Mouse (Mus musculus): ENCODE results near the gene Armc3. TPM values are rescaled to one million over a fixed set of nuclear protein-coding genes. Genes with fewer than 3 reads are reported as not detected.
"Not testable (repeated sequence)": the region's sequence is repeated elsewhere in the genome, so short reads cannot be mapped to it uniquely, and the experiment has no call there.

Gene Armc3
- polyA plus RNA-seq, 1 experiment from 2014 or later = 0.09 TPM

DNA sequence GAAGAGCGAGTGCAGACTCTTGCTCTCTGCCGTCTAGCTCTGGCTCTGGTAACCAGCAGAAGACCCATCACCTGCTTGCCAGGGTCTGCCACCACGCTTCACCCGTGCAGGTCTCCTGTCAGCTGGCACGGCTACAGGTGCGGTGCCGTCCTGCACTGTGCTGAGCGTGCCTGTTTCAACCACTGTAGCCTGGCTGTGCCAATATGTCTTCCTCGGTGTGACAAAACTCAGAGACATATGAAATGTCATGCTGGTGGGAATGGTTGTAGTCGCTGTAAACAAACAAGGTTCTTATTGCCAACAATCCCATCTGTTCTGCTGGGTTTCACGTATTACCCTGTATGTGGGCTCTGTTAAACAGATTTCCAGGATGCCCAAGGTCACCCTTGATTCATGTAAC lies 81.2 kb downstream of the Armc3 start:
- 90% methylated on average over 11 of the region's 11 CpGs for WGBS
- no peak for DNase-seq (ENCODE audit: low spot score)
- Histone ChIP-seq H3K9me3 (no peaks in the 10 kb centered on the region), H3K4me1 (peaks cover 7% of the 10 kb centered on the region; the same call in 1 of the 2 replicates), H3K4me3 (no peak overlapping the region), H3K27ac (replicated peaks) (no peak overlapping the region), H3K36me3 (replicated peaks) (no peaks in the 10 kb centered on the region), H3K27me3 (replicated peaks; ENCODE audit: low read depth, poor library complexity, severe bottlenecking) (peaks cover 22% of the 10 kb centered on the region; the same call in 1 of the 2 replicates)

DNA sequence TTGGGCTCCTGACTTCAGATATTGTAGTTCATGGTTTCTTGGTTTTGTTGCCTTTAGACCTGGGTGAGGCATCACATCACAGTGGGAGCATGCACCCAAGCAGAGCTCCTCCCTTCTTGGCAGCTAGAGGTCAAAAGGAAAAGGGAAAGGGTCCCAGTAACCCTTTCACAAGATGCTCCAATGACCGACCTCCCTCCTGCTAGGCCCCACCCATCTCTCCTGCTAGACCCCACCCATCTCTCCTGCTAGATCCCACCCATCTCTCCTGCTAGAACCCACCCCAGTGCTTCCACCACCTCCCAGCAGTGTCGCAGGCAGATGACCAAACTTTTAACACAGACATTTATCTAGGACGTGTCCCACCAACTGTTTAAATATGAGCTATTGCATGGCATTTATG lies 93.3 kb downstream of the Armc3 start:
- WGBS = 61% methylated on average over 3 of the region's 3 CpGs
- Histone ChIP-seq H3K4me1 (no peaks in the 10 kb centered on the region), H3K4me3 (no peak overlapping the region)

DNA sequence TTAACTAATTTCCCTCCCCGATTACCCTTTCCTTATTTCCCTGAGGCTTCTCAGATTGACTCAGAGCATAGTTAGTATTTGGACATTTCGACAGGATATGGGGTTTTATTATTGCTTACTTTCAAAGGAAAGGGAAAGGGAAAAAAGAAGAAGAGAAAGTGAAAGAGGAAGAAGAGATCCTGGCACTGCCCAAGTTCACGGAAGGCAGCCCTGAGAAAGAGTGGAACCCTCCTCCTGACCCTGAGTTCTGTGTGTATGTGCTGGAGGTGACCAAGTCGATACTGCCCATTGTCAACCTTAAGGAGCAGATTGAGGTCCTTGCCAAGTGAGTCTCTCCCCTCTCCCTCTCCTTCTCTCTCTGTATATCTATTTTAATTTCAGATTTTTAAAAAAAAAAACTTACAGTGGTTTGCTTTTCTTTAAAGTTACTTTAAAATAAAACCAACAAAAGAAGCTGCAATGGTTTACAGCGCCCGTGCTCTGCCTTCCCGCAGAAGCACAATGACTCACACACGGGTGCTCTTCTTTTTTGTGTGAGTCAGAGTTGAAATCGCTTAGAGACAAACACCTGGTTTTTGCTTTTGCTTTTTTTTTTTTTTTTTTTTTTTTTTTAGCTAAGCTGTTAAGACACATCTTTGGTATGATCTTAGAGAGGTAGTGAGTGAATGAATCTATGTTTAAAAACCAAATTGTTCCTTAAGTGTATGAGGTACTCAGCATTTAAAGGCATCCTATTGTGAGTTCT lies 101.4 kb downstream of the Armc3 start:
- Histone ChIP-seq H3K4me3 (no peak overlapping the region), H3K4me1 (no peaks in the 10 kb centered on the region; the same call in 1 of the 2 replicates), H3K9me3 (no peaks in the 10 kb centered on the region), H3K27me3 (replicated peaks; ENCODE audit: low read depth, poor library complexity, severe bottlenecking) (no peaks in the 10 kb centered on the region), H3K27ac (replicated peaks) (no peak overlapping the region), H3K36me3 (replicated peaks) (no peaks in the 10 kb centered on the region)
- DNase-seq (ENCODE audit: low spot score) = no peak
- 79% methylated on average over 9 of the region's 9 CpGs for WGBS

More for the DNA sequence above, 93.3 kb downstream of the Armc3 start:
- no peak for DNase-seq (ENCODE audit: low spot score)
- Histone ChIP-seq H3K27me3 (replicated peaks; ENCODE audit: low read depth, poor library complexity, severe bottlenecking) (no peaks in the 10 kb centered on the region), H3K36me3 (replicated peaks) (no peaks in the 10 kb centered on the region), H3K27ac (replicated peaks) (no peak overlapping the region), H3K9me3 (no peaks in the 10 kb centered on the region)

DNA sequence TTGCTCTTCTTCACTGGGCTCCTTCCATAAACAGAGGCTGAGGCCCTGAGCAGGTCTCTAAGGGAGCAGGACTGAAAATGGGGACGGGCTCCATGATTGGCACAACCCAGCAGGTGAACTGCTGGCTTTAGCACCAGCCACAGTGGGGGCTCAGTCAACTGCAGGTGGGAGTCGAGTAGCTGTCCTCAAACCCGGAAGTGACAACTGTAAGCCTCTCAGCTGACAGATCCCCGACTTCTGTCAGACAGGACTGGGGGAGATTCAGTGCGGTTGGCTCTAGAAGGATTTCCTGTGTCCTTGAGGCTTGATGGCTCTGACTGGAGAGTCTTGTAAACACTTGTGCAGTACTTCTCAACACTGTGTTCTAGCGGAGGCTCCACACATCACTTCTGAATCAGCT lies 102.1 kb downstream of the Armc3 start:
- Histone ChIP-seq H3K27me3 (replicated peaks; ENCODE audit: low read depth, poor library complexity, severe bottlenecking) (no peaks in the 10 kb centered on the region), H3K9me3 (no peaks in the 10 kb centered on the region), H3K36me3 (replicated peaks) (no peaks in the 10 kb centered on the region), H3K27ac (replicated peaks) (no peak overlapping the region), H3K4me1 (no peaks in the 10 kb centered on the region; the same call in 1 of the 2 replicates), H3K4me3 (no peak overlapping the region)
- 21% methylated on average over 6 of the region's 6 CpGs for WGBS
- DNase-seq (ENCODE audit: low spot score) = no peak

DNA sequence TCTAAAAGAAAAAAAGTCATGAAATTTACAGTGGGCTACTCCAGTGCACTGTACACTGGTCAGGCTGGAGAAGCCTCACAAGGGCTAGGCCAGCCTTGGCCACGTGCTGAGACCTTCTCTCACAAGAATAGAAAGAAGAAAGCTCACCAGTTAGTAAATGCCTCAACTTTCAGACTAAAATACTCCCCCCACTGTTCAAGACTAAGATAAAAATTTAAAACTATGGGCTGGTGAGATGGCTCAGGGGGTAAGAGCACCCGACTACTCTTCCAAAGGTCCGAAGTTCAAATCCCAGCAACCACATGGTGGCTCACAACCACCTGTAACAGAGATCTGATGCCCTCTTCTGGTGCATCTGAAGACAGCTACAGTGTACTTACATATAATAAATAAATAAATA lies 104.0 kb downstream of the Armc3 start:
- not testable (repeated sequence) for H3K4me3 ChIP-seq; H3K4me1 ChIP-seq; H3K27ac ChIP-seq (replicated peaks); DNase-seq (ENCODE audit: low spot score); H3K27me3 ChIP-seq (replicated peaks; ENCODE audit: low read depth, poor library complexity, severe bottlenecking); H3K9me3 ChIP-seq; H3K36me3 ChIP-seq (replicated peaks)
- 79% methylated on average over 3 of the region's 3 CpGs for WGBS

DNA sequence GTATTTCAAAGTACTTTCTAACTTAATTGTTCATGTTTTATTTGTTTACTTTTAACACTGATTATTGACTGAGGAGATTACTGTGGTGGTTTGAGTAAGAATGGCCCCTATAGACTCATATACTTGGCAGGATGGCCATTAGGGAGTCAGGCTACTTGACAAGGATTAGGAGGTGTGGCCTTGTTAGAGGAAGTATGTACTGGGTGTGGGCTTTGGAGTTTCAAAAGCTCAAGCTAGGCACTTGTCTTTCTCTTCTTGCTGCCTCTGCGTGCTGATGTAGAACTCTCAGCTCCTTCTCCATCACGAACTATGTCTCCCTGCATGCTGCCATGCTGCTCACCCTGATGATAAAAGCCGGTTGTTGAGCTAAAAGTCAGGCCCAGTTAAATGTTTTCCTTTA lies 111.4 kb downstream of the Armc3 start:
- no peaks in the 10 kb centered on the region for H3K27me3 ChIP-seq (replicated peaks; ENCODE audit: low read depth, poor library complexity, severe bottlenecking)
- H3K36me3 ChIP-seq (replicated peaks) = no peaks in the 10 kb centered on the region
- peaks cover 5% of the 10 kb centered on the region; the same call in 1 of the 2 replicates for H3K4me1 ChIP-seq
- H3K27ac ChIP-seq (replicated peaks) = no peak overlapping the region
- no peak for DNase-seq (ENCODE audit: low spot score)
- 89% methylated on average over 3 of the region's 3 CpGs for WGBS
- H3K4me3 ChIP-seq = no peak overlapping the region
- H3K9me3 ChIP-seq = peaks cover 10% of the 10 kb centered on the region

DNA sequence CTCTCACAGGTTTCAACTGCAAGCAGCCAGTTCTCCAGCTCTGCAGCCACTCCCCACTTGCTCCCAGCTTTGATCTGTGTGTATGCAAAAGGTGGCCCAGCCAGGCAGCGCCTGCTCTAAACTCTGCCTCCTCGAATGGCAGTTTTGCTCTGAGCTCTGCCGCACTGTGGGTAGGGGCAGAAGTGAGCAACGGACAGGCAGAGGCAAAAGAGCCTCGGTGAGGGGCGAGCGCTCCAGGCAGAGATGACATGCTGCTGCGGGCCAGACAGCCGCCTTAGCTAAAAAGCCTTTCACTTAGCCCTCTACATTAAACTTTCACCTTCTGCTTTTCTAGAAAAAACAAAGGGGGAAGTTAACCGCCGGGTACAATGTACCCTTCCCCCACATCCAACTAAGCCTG lies 117.0 kb downstream of the Armc3 start:
- H3K4me1 ChIP-seq = 0 out of 2 replicates have a peak, but pooled peaks cover 4% of the 10 kb centered on the region
- H3K4me3 ChIP-seq = no peak overlapping the region
- DNase-seq (ENCODE audit: low spot score) = no peak
- no peaks in the 10 kb centered on the region for H3K36me3 ChIP-seq (replicated peaks)
- peaks cover 18% of the 10 kb centered on the region for H3K9me3 ChIP-seq
- WGBS = 55% methylated on average over 11 of the region's 11 CpGs
- no peak overlapping the region for H3K27ac ChIP-seq (replicated peaks)
- H3K27me3 ChIP-seq (replicated peaks; ENCODE audit: low read depth, poor library complexity, severe bottlenecking) = no peaks in the 10 kb centered on the region

DNA sequence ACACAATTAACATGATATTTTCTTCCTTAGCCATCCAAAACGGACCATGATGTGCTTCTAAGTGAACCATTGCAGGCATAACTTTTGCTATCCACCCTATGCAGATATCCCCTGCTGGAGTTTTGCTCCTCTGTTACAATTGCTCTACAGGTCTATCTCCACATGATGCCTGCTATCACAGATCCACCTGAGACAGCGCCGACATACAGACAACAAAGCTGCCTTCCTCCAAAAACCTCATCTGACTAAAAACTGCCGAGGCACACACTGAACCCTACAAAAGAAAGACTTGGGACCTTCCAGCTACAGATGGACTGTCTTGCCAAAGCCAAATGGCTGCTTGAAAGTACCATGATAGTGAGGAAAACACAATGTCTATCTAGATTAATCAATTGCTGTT lies 117.6 kb downstream of the Armc3 start:
- Histone ChIP-seq H3K4me3 (no peak overlapping the region), H3K4me1 (0 out of 2 replicates have a peak, but pooled peaks cover 4% of the 10 kb centered on the region), H3K9me3 (peaks cover 18% of the 10 kb centered on the region), H3K36me3 (replicated peaks) (no peaks in the 10 kb centered on the region), H3K27me3 (replicated peaks; ENCODE audit: low read depth, poor library complexity, severe bottlenecking) (no peaks in the 10 kb centered on the region), H3K27ac (replicated peaks) (no peak overlapping the region)
- DNase-seq (ENCODE audit: low spot score) = no peak
- 73% methylated on average over 4 of the region's 4 CpGs for WGBS

DNA sequence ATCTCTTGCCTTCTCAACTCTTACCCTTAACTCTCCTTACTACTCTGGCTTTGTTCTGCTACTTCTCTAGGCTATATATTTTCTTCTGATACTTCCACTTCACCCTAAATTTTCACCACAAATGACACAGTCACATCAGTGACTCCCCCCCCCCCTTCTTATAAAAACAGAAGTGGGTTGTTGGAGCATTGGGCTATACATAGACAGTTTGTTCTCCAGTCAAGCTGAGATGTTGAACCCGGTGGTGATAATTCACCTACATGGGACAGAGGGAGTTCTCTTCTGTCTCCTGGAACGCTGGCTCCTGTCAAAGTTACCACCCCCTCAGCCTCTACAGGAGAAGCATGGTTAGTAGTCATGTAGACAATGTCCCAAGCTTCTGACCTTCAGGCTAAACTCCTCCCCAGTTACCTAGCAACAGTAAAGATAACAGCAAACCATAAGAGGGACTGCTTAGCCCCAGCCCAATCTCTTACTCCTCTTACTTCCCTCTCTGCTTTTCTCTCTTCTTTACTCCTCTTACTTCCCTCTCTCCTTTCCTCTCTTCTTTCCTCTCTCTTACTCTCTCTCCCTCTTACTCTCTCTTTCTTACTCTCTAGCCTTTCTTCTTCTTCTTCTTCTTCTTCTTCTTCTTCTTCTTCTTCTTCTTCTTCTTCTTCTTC lies 118.2 kb downstream of the Armc3 start:
- DNase-seq (ENCODE audit: low spot score); H3K27ac ChIP-seq (replicated peaks); H3K27me3 ChIP-seq (replicated peaks; ENCODE audit: low read depth, poor library complexity, severe bottlenecking); H3K4me1 ChIP-seq; H3K36me3 ChIP-seq (replicated peaks); H3K4me3 ChIP-seq: not testable (repeated sequence)
- peaks cover 18% of the 10 kb centered on the region for H3K9me3 ChIP-seq
- WGBS = 82% methylated on average over 2 of the region's 2 CpGs

DNA sequence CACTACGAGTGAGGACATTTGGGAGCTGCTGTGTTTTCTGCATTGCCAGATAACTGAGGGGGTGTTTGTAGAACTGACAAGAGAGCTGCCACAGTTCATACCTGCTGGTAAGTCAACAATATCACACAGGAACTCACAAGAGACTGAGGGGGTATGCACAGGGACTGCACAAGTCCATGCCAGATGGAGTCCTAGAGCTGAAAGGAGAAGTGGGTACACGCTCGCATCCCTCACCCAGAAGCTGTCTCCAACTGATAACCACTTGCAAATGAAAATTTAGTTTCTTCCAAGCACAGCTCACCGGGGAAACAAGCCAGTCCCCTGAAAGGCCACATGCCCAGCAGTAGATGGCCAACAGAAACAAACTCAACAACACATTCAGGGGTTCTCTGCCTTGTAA lies 119.4 kb downstream of the Armc3 start:
- Histone ChIP-seq H3K4me3 (no peak overlapping the region), H3K27ac (replicated peaks) (no peak overlapping the region), H3K4me1 (0 out of 2 replicates have a peak, but pooled peaks cover 4% of the 10 kb centered on the region), H3K36me3 (replicated peaks) (no peaks in the 10 kb centered on the region), H3K27me3 (replicated peaks; ENCODE audit: low read depth, poor library complexity, severe bottlenecking) (no peaks in the 10 kb centered on the region), H3K9me3 (peaks cover 18% of the 10 kb centered on the region)
- 83% methylated on average over 4 of the region's 4 CpGs for WGBS
- no peak for DNase-seq (ENCODE audit: low spot score)

DNA sequence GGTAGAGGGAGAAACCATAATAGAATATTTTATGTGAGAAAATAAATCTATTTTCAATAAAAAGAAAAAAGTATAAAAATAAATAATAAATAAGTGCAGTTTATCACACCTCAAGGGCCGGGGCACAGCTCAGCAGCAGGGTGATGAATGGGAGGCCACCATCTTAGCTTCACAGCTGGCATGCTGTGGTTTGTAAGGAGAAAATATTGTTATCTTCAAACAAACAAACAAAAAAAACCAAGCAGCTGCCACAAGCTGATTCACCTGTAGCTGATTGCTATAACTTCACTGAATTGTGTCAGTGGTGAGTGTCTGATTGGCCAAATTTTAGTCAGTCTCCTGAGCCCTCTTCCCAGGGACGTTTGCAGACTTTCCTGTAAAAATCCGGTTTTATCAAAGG lies 120.2 kb downstream of the Armc3 start:
- peaks cover 18% of the 10 kb centered on the region for H3K9me3 ChIP-seq
- 83% methylated on average over 3 of the region's 3 CpGs for WGBS

DNA sequence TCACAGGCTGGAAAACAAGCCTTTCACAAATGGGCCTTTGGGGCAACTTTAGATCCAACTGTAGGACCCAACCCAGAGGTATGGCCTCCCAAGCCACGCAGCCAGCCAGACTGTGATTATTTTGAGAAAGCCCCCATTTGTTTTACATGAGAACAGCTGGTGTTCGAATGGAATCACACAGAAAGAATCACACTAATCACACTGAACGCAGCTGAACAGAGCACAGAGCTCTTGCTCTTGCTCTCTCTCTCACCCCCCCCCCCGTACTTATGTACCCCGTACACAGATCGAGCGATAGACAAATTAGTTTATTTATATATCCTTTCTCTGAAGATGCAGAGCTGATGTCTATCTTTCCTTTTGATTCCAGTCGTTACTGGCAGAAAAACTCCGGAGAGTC lies 123.3 kb downstream of the Armc3 start:
- no peaks in the 10 kb centered on the region for H3K36me3 ChIP-seq (replicated peaks)
- 0 out of 2 replicates have a peak, but pooled peaks cover 4% of the 10 kb centered on the region for H3K4me1 ChIP-seq
- 86% methylated on average over 9 of the region's 9 CpGs for WGBS
- no peak overlapping the region for H3K4me3 ChIP-seq
- no peaks in the 10 kb centered on the region for H3K27me3 ChIP-seq (replicated peaks; ENCODE audit: low read depth, poor library complexity, severe bottlenecking)
- DNase-seq (ENCODE audit: low spot score) = no peak
- H3K9me3 ChIP-seq = no peaks in the 10 kb centered on the region
- H3K27ac ChIP-seq (replicated peaks) = no peak overlapping the region

More for the DNA sequence above, 120.2 kb downstream of the Armc3 start:
- Histone ChIP-seq H3K27me3 (replicated peaks; ENCODE audit: low read depth, poor library complexity, severe bottlenecking) (no peaks in the 10 kb centered on the region), H3K36me3 (replicated peaks) (no peaks in the 10 kb centered on the region), H3K4me1 (0 out of 2 replicates have a peak, but pooled peaks cover 4% of the 10 kb centered on the region), H3K4me3 (no peak overlapping the region), H3K27ac (replicated peaks) (no peak overlapping the region)
- DNase-seq (ENCODE audit: low spot score) = no peak

DNA sequence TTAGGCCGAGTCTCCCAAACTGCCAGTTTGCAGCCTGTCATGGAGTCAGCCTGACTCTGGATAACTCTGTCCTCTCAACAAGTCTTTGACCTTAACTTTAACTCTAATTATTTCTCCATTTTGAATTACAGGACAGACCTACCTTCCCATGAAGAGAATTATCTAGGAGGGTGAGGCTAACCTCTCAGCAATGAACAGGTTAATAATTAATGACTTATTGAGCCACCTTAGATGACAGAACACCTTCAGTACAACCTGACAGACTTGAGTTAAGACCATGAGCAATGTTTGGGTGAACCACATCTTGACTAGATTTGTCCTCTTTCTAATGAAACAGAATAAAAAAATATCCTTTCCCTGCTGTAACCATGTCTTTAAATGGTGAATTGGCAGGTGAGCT lies 127.3 kb downstream of the Armc3 start:
- Histone ChIP-seq H3K36me3 (replicated peaks) (no peaks in the 10 kb centered on the region), H3K27ac (replicated peaks) (no peak overlapping the region), H3K9me3 (no peaks in the 10 kb centered on the region), H3K4me3 (no peak overlapping the region), H3K27me3 (replicated peaks; ENCODE audit: low read depth, poor library complexity, severe bottlenecking) (no peaks in the 10 kb centered on the region), H3K4me1 (no peaks in the 10 kb centered on the region)
- 82% methylated on average over 1 of the region's 1 CpGs for WGBS
- DNase-seq (ENCODE audit: low spot score) = no peak
